Mouse (Mus musculus): ENCODE measurements around the gene Akain1. TPM values are rescaled to one million over a fixed set of nuclear protein-coding genes. Genes with fewer than 3 reads are reported as not detected.

The Akain1 gene
- total and polyA plus RNA-seq, 3 experiments: not detected

DNA sequence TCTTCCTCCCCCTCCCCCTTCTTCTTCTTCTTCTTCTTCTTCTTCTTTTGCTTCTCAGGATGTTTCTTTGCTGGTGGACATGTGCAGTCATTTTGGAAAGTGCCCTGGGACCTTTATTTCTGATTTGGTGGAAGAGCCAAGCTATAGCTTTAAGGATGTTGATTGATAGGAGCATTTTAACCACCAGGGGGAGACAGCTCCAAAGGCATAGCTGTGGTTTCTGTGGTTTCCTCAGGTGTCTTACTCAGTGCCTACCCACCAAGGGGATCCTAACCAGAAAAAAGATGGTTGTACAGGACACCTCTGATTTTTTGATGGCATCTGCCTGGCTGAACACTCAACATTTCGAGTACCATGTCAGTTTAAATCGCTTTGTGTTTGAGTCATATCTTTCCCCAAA, 56.4 kb downstream of the Akain1 start:
- H3K36me3 ChIP-seq (replicated peaks in 1 of 2; ENCODE audit: control insufficient read depth in 1 of 2, insufficient read depth in 1 of 2, low read length in 1 of 2): no peaks in the 10 kb centered on the region
- peak; percentile 18 for DNase-seq (ENCODE audit: extremely low read depth)
- H3K79me2 ChIP-seq (replicated peaks; ENCODE audit: control insufficient read depth, extremely low read depth, insufficient read depth, poor library complexity, severe bottlenecking): no peaks in the 10 kb centered on the region
- H3K4me1 ChIP-seq (ENCODE audit: control insufficient read depth in 1 of 2, insufficient read depth in 2 of 2): no peaks in the 10 kb centered on the region
- no peak overlapping the region for H3K9ac ChIP-seq (ENCODE audit: insufficient read depth, low read depth)
- H3K9me3 ChIP-seq (replicated peaks; ENCODE audit: low read length): peaks cover 10% of the 10 kb centered on the region
- H3K27me3 ChIP-seq (replicated peaks): no peaks in the 10 kb centered on the region
- TF ChIP-seq RAD21 (IDR thresholded peaks at IDR 0.05; ENCODE audit: low read depth, low read length): no peak; the same call in none of the 2 replicates
- TF ChIP-seq CTCF (conservative IDR thresholded peaks at IDR 0.05 in 1 of 2, IDR thresholded peaks at IDR 0.05 in 1 of 2; ENCODE audit: low read depth in 2 of 2, low read length in 2 of 2): peak in 1 of 2 experiments; percentile 23; a peak in 1 of 4 replicates
- no peak overlapping the region for H3K4me3 ChIP-seq (replicated peaks in 1 of 3; ENCODE audit: low read depth in 2 of 3, low read length in 2 of 3, poor library complexity in 1 of 3)
- H3K27ac ChIP-seq (ENCODE audit: insufficient read depth, low read depth): no peak overlapping the region
- in situ Hi-C loops (cut with MboI; ENCODE audit: low pct_ligation_motif_present, low pct_unique_long_range_greater_than_20kb, low sequenced_read_pairs): no loop called here
- no peak overlapping the region for H3K4me2 ChIP-seq (ENCODE audit: insufficient read depth, low read depth, poor library complexity, severe bottlenecking)
- dilution Hi-C loops (cut with MboI; ENCODE audit: extremely low pct_ligation_motif_present, extremely low pct_unique_long_range_greater_than_20kb, low sequenced_read_pairs): no loop called here

DNA sequence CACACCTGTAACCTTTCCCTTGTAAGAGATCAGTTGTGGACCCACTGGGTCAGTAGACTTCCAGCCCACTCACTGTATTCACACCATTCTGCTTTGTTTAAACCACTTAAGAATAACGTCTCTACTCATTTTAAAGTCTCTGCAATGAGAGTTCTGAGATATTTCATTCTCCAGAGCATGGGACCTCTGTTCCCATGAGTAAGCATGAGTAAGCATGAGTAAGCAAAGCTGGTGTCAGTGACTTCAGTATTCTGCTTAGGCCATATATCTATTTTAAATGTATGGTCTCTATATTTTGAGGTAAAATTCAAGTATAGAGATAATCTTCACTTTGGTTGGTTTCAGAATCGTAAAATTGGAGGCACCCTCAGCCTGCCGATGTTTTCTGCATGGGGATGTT, 57.0 kb downstream of the Akain1 start:
- H3K27ac ChIP-seq (ENCODE audit: insufficient read depth, low read depth): no peak overlapping the region
- no peaks in the 10 kb centered on the region for H3K27me3 ChIP-seq (replicated peaks)
- H3K79me2 ChIP-seq (replicated peaks; ENCODE audit: control insufficient read depth, extremely low read depth, insufficient read depth, poor library complexity, severe bottlenecking): no peaks in the 10 kb centered on the region
- H3K9me3 ChIP-seq (replicated peaks; ENCODE audit: low read length): peaks cover 9% of the 10 kb centered on the region
- in situ Hi-C loops (cut with MboI; ENCODE audit: low pct_ligation_motif_present, low pct_unique_long_range_greater_than_20kb, low sequenced_read_pairs) (no loop called here), dilution Hi-C loops (cut with MboI; ENCODE audit: extremely low pct_ligation_motif_present, extremely low pct_unique_long_range_greater_than_20kb, low sequenced_read_pairs) (no loop called here)
- no peak overlapping the region for H3K4me2 ChIP-seq (ENCODE audit: insufficient read depth, low read depth, poor library complexity, severe bottlenecking)
- H3K4me1 ChIP-seq (ENCODE audit: control insufficient read depth in 1 of 2, insufficient read depth in 2 of 2): no peaks in the 10 kb centered on the region
- no peak for TF ChIP-seq SIN3A (IDR thresholded peaks at IDR 0.05; ENCODE audit: low read length)
- TF ChIP-seq RCOR1 (conservative IDR thresholded peaks at IDR 0.05; ENCODE audit: low read depth, low read length): no peak
- TF ChIP-seq HCFC1 (IDR thresholded peaks at IDR 0.05; ENCODE audit: low read depth, low read length): no peak
- TF ChIP-seq ZMIZ1 (IDR thresholded peaks at IDR 0.05; ENCODE audit: low read depth, low read length): no peak
- no peaks in the 10 kb centered on the region for H3K36me3 ChIP-seq (replicated peaks in 1 of 2; ENCODE audit: control insufficient read depth in 1 of 2, insufficient read depth in 1 of 2, low read length in 1 of 2)
- no peak for DNase-seq (ENCODE audit: extremely low read depth)
- no peak overlapping the region for H3K4me3 ChIP-seq (replicated peaks in 1 of 3; ENCODE audit: low read depth in 2 of 3, low read length in 2 of 3, poor library complexity in 1 of 3)
- no peak overlapping the region for H3K9ac ChIP-seq (ENCODE audit: insufficient read depth, low read depth)

DNA sequence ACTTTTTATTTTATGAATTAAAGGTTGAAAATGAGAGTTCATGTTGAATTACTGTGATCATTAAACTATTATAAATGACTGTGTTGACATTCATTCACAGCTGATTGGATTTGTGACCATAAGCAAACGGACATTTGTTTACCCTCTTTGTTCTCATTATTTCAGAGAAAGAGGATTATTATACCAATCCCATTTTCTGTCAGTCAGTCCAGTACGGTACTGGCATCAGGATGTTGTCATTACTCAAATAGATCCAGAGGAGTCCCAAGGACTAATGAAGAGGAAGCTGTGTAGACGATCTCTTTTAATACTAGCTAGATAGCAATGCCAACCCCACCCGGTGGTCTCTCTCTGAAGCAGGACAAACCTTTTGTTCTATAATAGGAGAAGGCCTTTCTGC, 58.2 kb downstream of the Akain1 start:
- in situ Hi-C loops (cut with MboI; ENCODE audit: low pct_ligation_motif_present, low pct_unique_long_range_greater_than_20kb, low sequenced_read_pairs): no loop called here
- H3K4me3 ChIP-seq (replicated peaks in 1 of 3; ENCODE audit: low read depth in 2 of 3, low read length in 2 of 3, poor library complexity in 1 of 3): no peak overlapping the region

More for the DNA sequence above, 58.2 kb downstream of the Akain1 start:
- DNase-seq (ENCODE audit: extremely low read depth): no peak
- Histone ChIP-seq H3K36me3 (replicated peaks in 1 of 2; ENCODE audit: control insufficient read depth in 1 of 2, insufficient read depth in 1 of 2, low read length in 1 of 2) (no peaks in the 10 kb centered on the region), H3K9me3 (replicated peaks; ENCODE audit: low read length) (peaks cover 11% of the 10 kb centered on the region), H3K9ac (ENCODE audit: insufficient read depth, low read depth) (no peak overlapping the region), H3K27me3 (replicated peaks) (no peaks in the 10 kb centered on the region), H3K79me2 (replicated peaks; ENCODE audit: control insufficient read depth, extremely low read depth, insufficient read depth, poor library complexity, severe bottlenecking) (no peaks in the 10 kb centered on the region), H3K27ac (ENCODE audit: insufficient read depth, low read depth) (no peak overlapping the region), H3K4me1 (ENCODE audit: control insufficient read depth in 1 of 2, insufficient read depth in 2 of 2) (no peaks in the 10 kb centered on the region), H3K4me2 (ENCODE audit: insufficient read depth, low read depth, poor library complexity, severe bottlenecking) (no peak overlapping the region)
- TF ChIP-seq SMC3 (IDR thresholded peaks at IDR 0.05; ENCODE audit: low read depth, low read length): no peak
- TF ChIP-seq ZKSCAN1 (IDR thresholded peaks at IDR 0.05; ENCODE audit: borderline replicate concordance, low read depth, low read length): no peak
- no peak for TF ChIP-seq NELFE (IDR thresholded peaks at IDR 0.05; ENCODE audit: low read depth, low read length)
- no peak for TF ChIP-seq USF2 (conservative IDR thresholded peaks at IDR 0.05; ENCODE audit: low read depth, low read length)
- no peak for TF ChIP-seq UBTF (IDR thresholded peaks at IDR 0.05; ENCODE audit: low read depth, low read length)
- no peak for TF ChIP-seq CHD1 (IDR thresholded peaks at IDR 0.05; ENCODE audit: low read depth, low read length)
- TF ChIP-seq HCFC1 (IDR thresholded peaks at IDR 0.05; ENCODE audit: low read depth, low read length): no peak
- TF ChIP-seq CTCF (conservative IDR thresholded peaks at IDR 0.05 in 1 of 2, IDR thresholded peaks at IDR 0.05 in 1 of 2; ENCODE audit: low read depth in 2 of 2, low read length in 2 of 2): no peak
- TF ChIP-seq NRF1 (IDR thresholded peaks at IDR 0.05; ENCODE audit: low read depth, low read length): no peak
- no peak for TF ChIP-seq MAZ (IDR thresholded peaks at IDR 0.05; ENCODE audit: low read depth, low read length)
- no peak for TF ChIP-seq ELF1 (IDR thresholded peaks at IDR 0.05; ENCODE audit: low read depth, low read length)
- no peak for TF ChIP-seq TCF12 (IDR thresholded peaks at IDR 0.05; ENCODE audit: low read depth, low read length)
- TF ChIP-seq SIN3A (IDR thresholded peaks at IDR 0.05; ENCODE audit: low read length): no peak
- TF ChIP-seq MAFK (IDR thresholded peaks at IDR 0.05; ENCODE audit: insufficient replicate concordance, low read length): no peak
- no peak for TF ChIP-seq RAD21 (IDR thresholded peaks at IDR 0.05; ENCODE audit: low read depth, low read length)
- TF ChIP-seq JUND (conservative IDR thresholded peaks at IDR 0.05; ENCODE audit: low read depth, low read length): no peak
- dilution Hi-C loops (cut with MboI; ENCODE audit: extremely low pct_ligation_motif_present, extremely low pct_unique_long_range_greater_than_20kb, low sequenced_read_pairs): no loop called here
